Mouse (Mus musculus): ENCODE data around the gene 1110065P20Rik. TPM values are rescaled to one million over a fixed set of nuclear protein-coding genes. Genes with fewer than 3 reads are reported as not detected.

Gene 1110065P20Rik
- polyA plus RNA-seq, 1 experiment = 91.4 TPM

Other genes with a start within 250 kb of the 1110065P20Rik start
- 0.14 and 0.21 TPM in 2 replicates for gene 3100002H09Rik, start 240.4 kb downstream of the 1110065P20Rik start, polyA plus RNA-seq (2012; rRNA removed)
- 6.9 and 11.6 TPM in 2 replicates for gene Pou3f1, start 194.4 kb downstream of the 1110065P20Rik start, polyA plus RNA-seq (2012; rRNA removed)
- 19.0 and 20.7 TPM in 2 replicates for gene Utp11, start 157.6 kb downstream of the 1110065P20Rik start, polyA plus RNA-seq (2012; rRNA removed)
- gene Fhl3, start 150.5 kb downstream of the 1110065P20Rik start, polyA plus RNA-seq (2012; rRNA removed) = 2.0 and 2.2 TPM in 2 replicates
- gene Sf3a3, start 136.4 kb downstream of the 1110065P20Rik start, polyA plus RNA-seq (2012; rRNA removed) = 35.5 and 40.4 TPM in 2 replicates
- 58.0 and 71.4 TPM in 2 replicates for gene Inpp5b, start 109.3 kb downstream of the 1110065P20Rik start, polyA plus RNA-seq (2012; rRNA removed)
- 12.9 and 13.2 TPM in 2 replicates for gene Mtf1, start 49.1 kb downstream of the 1110065P20Rik start, polyA plus RNA-seq (2012; rRNA removed)
- 34.5 and 36.8 TPM in 2 replicates for gene Yrdc, start 517 bp downstream of the 1110065P20Rik start, polyA plus RNA-seq (2012; rRNA removed)
- gene Maneal, start 11.0 kb upstream of the 1110065P20Rik start, polyA plus RNA-seq (2012; rRNA removed) = 48.7 and 52.5 TPM in 2 replicates
- gene Epha10, start 29.7 kb upstream of the 1110065P20Rik start, polyA plus RNA-seq (2012; rRNA removed) = 49.8 and 50.9 TPM in 2 replicates
- gene 9930104L06Rik, start 85.9 kb upstream of the 1110065P20Rik start, polyA plus RNA-seq (2012; rRNA removed) = 20.9 and 21.3 TPM in 2 replicates
- gene Cdca8, start 88.1 kb upstream of the 1110065P20Rik start, polyA plus RNA-seq (2012; rRNA removed) = 2.0 and 2.6 TPM in 2 replicates
- 3.6 and 8.3 TPM in 2 replicates for gene Rspo1, start 135.2 kb upstream of the 1110065P20Rik start, polyA plus RNA-seq (2012; rRNA removed)
- 115 and 127 TPM in 2 replicates for gene Gnl2, start 165.4 kb upstream of the 1110065P20Rik start, polyA plus RNA-seq (2012; rRNA removed)
- 0.42 and 0.44 TPM in 2 replicates for gene Dnali1, start 214.5 kb upstream of the 1110065P20Rik start, polyA plus RNA-seq (2012; rRNA removed)
- 11.6 and 12.0 TPM in 2 replicates for gene Snip1, start 215.5 kb upstream of the 1110065P20Rik start, polyA plus RNA-seq (2012; rRNA removed)
- 105 and 111 TPM in 2 replicates for gene Meaf6, start 233.9 kb upstream of the 1110065P20Rik start, polyA plus RNA-seq (2012; rRNA removed)